Mouse (Mus musculus) liver, embryonic 11.5 days (tissue): ENCODE results near the gene Reep3. TPM values are rescaled to one million over a fixed set of nuclear protein-coding genes. Genes with fewer than 3 reads are reported as not detected.

Source experiments
- ATAC-seq: fragments of 200-750 bp; cut with Nextera tagmentation; replicated peaks from 2 replicates; pipeline ENCODE4 v1.8.0; 2017; ENCODE audit warnings: moderate number of reproducible peaks, mild to moderate bottlenecking, moderate TSS enrichment, moderate library complexity; ENCODE audit not compliant: low FRiP score
- DNase-seq: peaks from one replicate; pipeline ENCODE4 v3.0.0-alpha.2; 2017; ENCODE audit warnings: low spot score
- H3K27ac ChIP-seq: fragments of 300-500 bp; sonication (generic); 2 replicates; pipeline ENCODE4 v1.5.1; 2014; ENCODE audit warnings: mild to moderate bottlenecking, low read depth, low read length, control low read depth
- H3K27me3 ChIP-seq: fragments of 300-500 bp; sonication (generic); replicated peaks from 2 replicates; pipeline ENCODE4 v1.6.1; 2014; ENCODE audit warnings: low read length, mixed read lengths; ENCODE audit not compliant: control insufficient read depth, insufficient read depth
- H3K36me3 ChIP-seq: fragments of 300-500 bp; sonication (generic); 2 replicates; pipeline ENCODE4 v1.6.1; 2014; ENCODE audit warnings: mild to moderate bottlenecking, low read length, moderate library complexity, mixed read lengths; ENCODE audit not compliant: control insufficient read depth, insufficient read depth
- H3K4me1 ChIP-seq: fragments of 300-500 bp; sonication (generic); replicated peaks from 2 replicates; pipeline ENCODE4 v1.6.1; 2014; ENCODE audit warnings: low read length, mixed read lengths; ENCODE audit not compliant: control insufficient read depth, insufficient read depth
- H3K4me2 ChIP-seq: fragments of 300-500 bp; sonication (generic); 2 replicates; pipeline ENCODE4 v1.6.1; 2014; ENCODE audit warnings: mild to moderate bottlenecking, control low read depth, moderate library complexity
- H3K4me3 ChIP-seq: fragments of 300-500 bp; sonication (generic); 2 replicates; pipeline ENCODE4 v1.5.1; 2014; ENCODE audit warnings: low read depth, low read length, control low read depth
- H3K9ac ChIP-seq: fragments of 300-500 bp; sonication (generic); 2 replicates; pipeline ENCODE4 v1.6.1; 2014; ENCODE audit warnings: low read depth, low read length, control low read depth
- H3K9me3 ChIP-seq: fragments of 300-500 bp; sonication (generic); 2 replicates; pipeline ENCODE4 v1.6.1; 2016; ENCODE audit warnings: low read length, inconsistent platforms, mixed read lengths; ENCODE audit not compliant: control insufficient read depth
- WGBS: fragments of 180-500 bp; shearing (Covaris S2); extraction: QIAGEN DNeasy Blood & Tissue Kit; methylation state at CpG from one replicate; pipeline ENCODE4 v1.1.7; 2014; 5-methylcytosine and 5-hydroxymethylcytosine counted together
- polyA plus RNA-seq: library from polyadenylated mRNA; unstranded; fragments of >200 nt; fragmentation: Nextera tagmentation; extraction: Ambion mirVana; gene quantifications from 2 replicates; pipeline ENCODE4 v1.2.1, GENCODE M21; 2014

Gene Reep3
- polyA plus RNA-seq, 1 experiment from 2014 or later, result 11.5 TPM

DNA sequence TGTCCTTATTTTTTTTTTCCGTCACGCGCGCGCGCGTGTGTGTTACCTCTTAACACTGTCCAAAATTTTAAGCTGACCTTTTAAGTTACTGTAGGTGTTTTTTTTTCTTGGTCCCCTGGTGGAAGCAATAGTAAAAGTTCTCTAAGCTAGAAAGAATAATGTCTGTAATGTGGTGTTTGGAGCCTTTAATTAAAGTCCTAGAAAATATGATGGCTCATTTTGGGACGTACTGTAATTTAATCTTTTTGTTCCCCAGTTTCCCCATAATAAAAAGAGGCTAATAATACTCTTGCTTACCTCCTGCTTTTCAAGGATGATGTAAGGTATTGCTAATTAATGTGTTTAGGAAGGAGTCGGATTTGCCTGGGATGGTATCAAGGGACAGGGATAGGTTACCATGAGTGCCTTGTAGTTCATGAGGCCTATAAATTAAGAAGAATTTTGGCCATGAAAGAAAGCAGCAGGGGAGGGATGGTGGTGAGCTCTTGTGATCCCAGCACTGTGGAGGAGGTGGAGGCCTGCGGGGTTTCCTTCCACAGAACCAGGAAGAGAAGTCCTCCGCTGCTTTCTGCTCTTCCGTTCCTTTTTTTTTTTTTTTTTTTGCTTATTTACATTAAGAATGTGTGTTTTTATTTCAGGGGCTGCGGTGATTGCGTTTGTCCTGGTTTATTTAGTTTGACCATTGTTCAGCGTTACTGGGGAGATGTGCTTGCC is 849 bp upstream of the Reep3 start:
- Histone ChIP-seq H3K4me3 (peak overlapping the region; percentile 90), H3K27me3 (no peaks in the 10 kb centered on the region), H3K27ac (peak overlapping the region; percentile 97; the same call in 1 of the 2 replicates), H3K4me1 (peaks cover 32% of the 10 kb centered on the region), H3K36me3 (no peaks in the 10 kb centered on the region), H3K9me3 (no peaks in the 10 kb centered on the region), H3K4me2 (peak overlapping the region; percentile 86), H3K9ac (peak overlapping the region; percentile 98)
- ATAC-seq, result no peak
- no peak for DNase-seq
- WGBS, result 5% methylated on average over 15 of the region's 15 CpGs

DNA sequence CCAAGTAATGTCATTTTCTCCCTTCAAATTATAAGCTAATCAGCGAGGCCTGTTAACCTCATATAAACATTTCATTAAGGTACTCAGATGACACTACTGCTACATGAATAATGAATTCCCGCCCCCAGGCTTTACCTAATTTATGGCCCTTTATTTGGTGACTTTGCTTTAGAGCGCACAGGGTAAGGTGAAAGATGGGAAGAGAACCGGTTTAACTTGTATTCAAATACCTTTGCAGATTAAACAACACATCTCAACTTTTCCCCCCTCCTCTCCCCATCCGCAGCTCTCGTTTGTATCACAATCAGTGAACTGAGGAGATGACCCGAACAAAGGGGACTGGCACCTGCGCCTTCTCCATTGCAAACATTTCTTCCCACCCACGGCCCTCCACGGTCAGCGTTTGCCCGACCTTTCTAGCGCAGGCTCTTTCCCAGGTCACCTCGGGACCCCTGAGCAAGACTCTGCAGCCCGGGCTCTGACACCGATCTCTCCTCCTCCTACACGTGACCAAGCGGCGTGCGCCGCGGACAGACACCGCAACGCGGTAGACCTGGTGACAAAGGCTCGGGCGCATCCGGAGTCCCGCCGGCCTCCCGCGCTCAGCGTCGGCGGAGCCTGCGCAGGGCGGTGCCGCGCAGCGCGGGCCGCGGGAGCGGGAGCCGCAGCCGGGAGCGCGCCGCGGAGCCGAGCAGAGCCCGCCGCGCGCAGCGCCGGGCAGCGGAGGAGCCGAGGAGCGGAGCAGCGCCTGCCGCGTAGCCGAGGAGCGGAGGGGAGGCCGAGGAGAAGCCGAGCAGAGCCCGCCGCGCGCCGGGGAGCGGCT is 736 bp downstream of the Reep3 start, which contains the start of gene Jmjd1c:
TSS of gene Jmjd1c (plus strand) at position 328 of the 823 bp plus-strand sequence.
- Histone ChIP-seq H3K4me3 (peak within 1 kb of the TSS; percentile 90), H3K9ac (peak within 1 kb of the TSS; percentile 98), H3K36me3 (no peaks in the 10 kb centered on the region), H3K9me3 (no peaks in the 10 kb centered on the region), H3K27ac (peak within 1 kb of the TSS; percentile 97), H3K4me2 (peak within 1 kb of the TSS; percentile 86), H3K27me3 (no peaks in the 10 kb centered on the region), H3K4me1 (peaks cover 28% of the 10 kb centered on the region)
- DNase-seq (peak; percentile 79), ATAC-seq (peak; percentile 82)
- 2% methylated on average over 57 of the region's 73 CpGs for WGBS

DNA sequence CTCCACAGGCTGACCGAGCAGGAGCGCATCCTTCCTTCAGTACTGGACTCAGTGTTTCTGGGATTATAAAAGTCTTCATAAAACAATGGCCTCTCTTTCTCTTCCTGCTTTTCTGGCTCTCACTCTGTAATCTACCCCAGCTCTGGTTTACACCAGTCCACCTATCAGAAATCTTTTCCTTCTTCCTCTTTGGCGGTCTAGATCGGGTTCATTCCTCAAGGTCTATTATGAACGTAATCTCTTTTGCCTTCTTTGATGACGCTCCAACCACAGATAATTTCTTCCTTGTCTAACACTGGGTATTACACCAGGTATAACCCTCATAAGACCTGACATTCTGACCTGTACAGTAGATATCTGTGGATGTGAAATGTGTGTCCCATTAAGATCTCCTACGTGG is 1.8 kb downstream of the Reep3 start:
- no peak overlapping the region for H3K9ac ChIP-seq
- no peaks in the 10 kb centered on the region for H3K9me3 ChIP-seq
- no peaks in the 10 kb centered on the region for H3K27me3 ChIP-seq
- H3K4me2 ChIP-seq, result no peak overlapping the region
- H3K4me1 ChIP-seq, result peaks cover 26% of the 10 kb centered on the region
- ATAC-seq, result no peak
- H3K27ac ChIP-seq, result no peak overlapping the region
- no peak for DNase-seq
- H3K4me3 ChIP-seq, result no peak overlapping the region; the same call in 1 of the 2 replicates
- WGBS, result 68% methylated on average over 7 of the region's 7 CpGs
- H3K36me3 ChIP-seq, result no peaks in the 10 kb centered on the region

DNA sequence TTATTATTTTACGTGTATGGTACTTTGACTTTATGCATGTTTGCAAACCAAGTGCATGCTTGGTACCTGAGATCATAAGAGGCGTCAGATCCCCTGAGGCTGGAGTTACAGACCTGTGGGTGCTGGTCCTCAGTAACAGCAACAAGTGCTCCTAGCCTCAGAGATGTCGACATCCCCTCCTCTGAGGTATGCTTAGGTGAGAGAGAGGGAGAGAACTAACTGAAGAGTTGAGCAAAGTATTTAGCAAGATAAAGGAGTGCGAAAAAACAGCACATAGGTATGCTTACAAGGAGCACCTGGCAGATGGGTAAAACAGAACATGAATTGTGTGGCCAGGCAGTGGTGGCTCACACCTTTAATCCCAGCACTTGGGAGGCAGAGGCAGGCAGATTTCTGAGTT is 6.1 kb downstream of the Reep3 start:
- no peak overlapping the region for H3K4me3 ChIP-seq

DNA sequence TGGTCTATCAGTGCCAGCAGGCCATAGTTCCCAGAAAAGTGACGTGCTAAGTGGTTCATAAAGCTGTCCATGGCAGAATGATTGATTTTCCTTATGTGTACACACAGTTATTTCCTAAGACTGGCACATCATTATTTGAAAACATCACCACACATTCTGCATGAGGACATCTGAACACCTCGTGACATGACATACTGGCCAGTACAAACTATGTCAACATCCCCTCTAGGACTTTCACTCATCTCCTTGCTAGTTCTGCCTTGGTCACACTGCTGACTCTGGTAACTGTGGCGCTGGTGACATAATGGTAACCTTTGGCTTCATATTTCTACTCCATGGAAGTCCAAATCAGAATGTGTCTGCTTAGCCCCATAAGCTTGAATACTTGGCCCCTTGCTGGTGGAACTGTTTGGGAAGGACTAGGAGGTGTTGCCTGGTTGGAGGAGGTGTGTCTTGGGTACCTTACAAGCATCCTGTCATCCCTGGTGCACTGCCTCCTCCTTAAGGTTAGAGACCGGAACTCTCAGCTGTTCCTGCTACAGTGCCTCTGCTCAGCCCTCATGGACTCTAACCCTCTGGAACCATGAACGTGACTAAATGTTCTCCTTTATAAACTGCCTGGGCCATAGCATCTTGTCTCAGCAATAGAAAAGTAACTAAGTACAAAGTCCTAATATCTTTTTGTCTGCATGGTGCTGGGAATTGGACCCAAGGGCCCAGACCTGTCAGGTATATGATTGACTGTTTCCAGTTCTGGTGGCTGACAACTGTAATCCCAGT is 9.1 kb downstream of the Reep3 start:
- no peak for ATAC-seq
- Histone ChIP-seq H3K4me2 (no peak overlapping the region), H3K9me3 (no peaks in the 10 kb centered on the region), H3K4me3 (no peak overlapping the region), H3K27ac (no peak overlapping the region), H3K36me3 (no peaks in the 10 kb centered on the region), H3K27me3 (no peaks in the 10 kb centered on the region), H3K4me1 (no peaks in the 10 kb centered on the region), H3K9ac (no peak overlapping the region)
- no peak for DNase-seq
- 80% methylated on average over 5 of the region's 5 CpGs for WGBS

More for the DNA sequence above, 6.1 kb downstream of the Reep3 start:
- WGBS, result 85% methylated on average over 4 of the region's 4 CpGs
- no peaks in the 10 kb centered on the region for H3K9me3 ChIP-seq
- no peaks in the 10 kb centered on the region for H3K36me3 ChIP-seq
- no peak overlapping the region for H3K9ac ChIP-seq
- ATAC-seq (no peak), DNase-seq (no peak)
- H3K4me1 ChIP-seq, result 0 out of 2 replicates have a peak, but pooled peaks cover 7% of the 10 kb centered on the region
- H3K27ac ChIP-seq, result no peak overlapping the region
- H3K4me2 ChIP-seq, result no peak overlapping the region
- H3K27me3 ChIP-seq, result no peaks in the 10 kb centered on the region

DNA sequence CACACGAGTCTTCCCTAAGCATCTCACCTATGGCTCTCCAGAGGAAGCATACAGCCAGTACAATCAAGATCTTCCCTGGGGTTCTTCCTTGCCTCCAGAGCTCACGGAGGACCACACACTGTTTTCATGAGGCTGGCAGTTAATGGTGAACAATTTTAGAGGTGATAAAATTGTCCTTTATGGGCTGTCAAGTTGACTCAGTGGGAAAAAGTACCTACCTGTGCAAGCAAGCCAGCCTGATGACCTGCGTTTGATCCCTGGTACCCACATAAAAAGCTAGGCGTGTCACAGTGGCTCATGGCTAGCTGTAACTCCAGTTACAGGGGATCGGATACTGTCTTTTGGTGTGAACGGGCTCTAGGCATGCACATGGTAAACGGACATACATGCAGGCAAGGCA is 10.8 kb downstream of the Reep3 start:
- Histone ChIP-seq H3K9ac (no peak overlapping the region), H3K4me1 (no peaks in the 10 kb centered on the region), H3K27me3 (no peaks in the 10 kb centered on the region), H3K4me3 (no peak overlapping the region), H3K4me2 (no peak overlapping the region), H3K36me3 (no peaks in the 10 kb centered on the region), H3K9me3 (no peaks in the 10 kb centered on the region), H3K27ac (no peak overlapping the region)
- WGBS, result 89% methylated on average over 7 of the region's 7 CpGs
- ATAC-seq (no peak), DNase-seq (no peak)

DNA sequence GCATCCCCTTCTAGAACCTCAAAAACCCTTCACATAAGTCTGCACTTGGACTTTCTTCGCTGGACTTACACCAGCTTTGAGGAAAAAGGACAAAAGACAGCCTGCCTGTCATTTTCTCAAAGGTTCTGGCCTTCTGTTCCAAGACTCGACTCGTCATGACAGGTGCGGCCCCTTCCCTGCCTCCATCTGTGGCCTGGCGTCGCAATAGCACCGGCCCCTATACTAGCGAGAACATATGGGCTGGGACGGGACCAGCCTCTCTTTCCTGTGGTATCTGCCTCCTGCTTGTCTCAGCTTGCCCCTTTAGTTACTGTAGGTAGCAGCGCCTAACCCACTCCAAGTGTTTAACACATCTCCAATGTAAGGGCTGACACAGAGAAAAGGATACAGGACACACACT is 11.6 kb downstream of the Reep3 start:
- Histone ChIP-seq H3K4me1 (no peaks in the 10 kb centered on the region), H3K9ac (no peak overlapping the region), H3K4me3 (no peak overlapping the region), H3K27me3 (no peaks in the 10 kb centered on the region), H3K27ac (no peak overlapping the region), H3K4me2 (no peak overlapping the region), H3K36me3 (no peaks in the 10 kb centered on the region), H3K9me3 (no peaks in the 10 kb centered on the region)
- no peak for DNase-seq
- WGBS, result 88% methylated on average over 10 of the region's 10 CpGs
- ATAC-seq, result no peak

DNA sequence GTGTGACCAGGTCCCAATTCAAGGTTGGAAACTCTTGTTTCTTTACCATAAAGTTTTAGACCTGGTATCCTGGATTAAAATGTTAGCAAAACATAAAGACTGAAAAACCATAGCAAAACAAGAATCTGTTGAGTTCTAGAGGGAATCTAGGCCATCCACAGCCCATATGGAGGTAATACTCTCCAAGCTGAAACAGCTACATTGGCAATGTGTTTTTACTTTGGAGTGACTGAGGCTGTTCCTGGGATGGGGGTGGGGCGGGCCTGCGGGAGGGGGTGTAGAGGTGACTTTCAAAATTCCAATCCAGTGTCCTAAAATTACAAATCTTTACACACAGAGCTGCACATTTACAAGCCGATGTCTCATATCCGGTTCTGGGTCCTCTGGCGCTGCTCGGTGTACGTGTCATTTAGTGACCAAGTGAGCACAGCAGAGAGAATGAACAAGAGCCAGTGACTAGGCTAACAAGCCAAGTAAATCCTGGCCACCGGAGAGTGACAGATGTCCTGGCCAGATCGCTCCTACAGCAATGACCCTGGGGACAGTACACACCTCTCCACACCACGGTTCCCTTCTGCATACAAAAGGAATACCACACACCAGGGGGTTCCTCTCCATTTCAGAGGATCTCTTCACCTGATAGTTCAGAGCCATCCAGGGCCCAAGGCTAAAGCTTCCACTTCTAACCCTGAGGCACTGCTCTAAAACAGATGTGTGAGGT is 13.1 kb downstream of the Reep3 start:
- Histone ChIP-seq H3K4me1 (peaks cover 6% of the 10 kb centered on the region), H3K4me2 (no peak overlapping the region), H3K27ac (no peak overlapping the region), H3K4me3 (no peak overlapping the region), H3K36me3 (no peaks in the 10 kb centered on the region), H3K9me3 (no peaks in the 10 kb centered on the region), H3K27me3 (no peaks in the 10 kb centered on the region), H3K9ac (no peak overlapping the region)
- 72% methylated on average over 10 of the region's 10 CpGs for WGBS
- DNase-seq (no peak), ATAC-seq (no peak)
